Mouse (Mus musculus): ENCODE results near the gene Eml3. TPM values are rescaled to one million over a fixed set of nuclear protein-coding genes. Genes with fewer than 3 reads are reported as not detected.

The Eml3 gene
- polyA plus RNA-seq, 1 experiment, result 14.7 TPM

- H3K36me3 ChIP-seq (ENCODE audit: control insufficient read depth, insufficient read depth), result peaks cover 68% of the 10 kb centered on the region
- TF ChIP-seq MAX (IDR thresholded peaks at IDR 0.05; ENCODE audit: low read depth) (no peak), SRF (IDR thresholded peaks at IDR 0.05; ENCODE audit: control insufficient read depth, insufficient read length, low read depth) (no peak), TCF3 (IDR thresholded peaks at IDR 0.05; ENCODE audit: insufficient read length, low read depth) (no peak), USF1 (IDR thresholded peaks at IDR 0.05; ENCODE audit: low read depth) (no peak), TCF12 (IDR thresholded peaks at IDR 0.05; ENCODE audit: insufficient read depth, poor library complexity, severe bottlenecking) (no peak), CEBPB (IDR thresholded peaks at IDR 0.05; ENCODE audit: insufficient read depth, poor library complexity, severe bottlenecking) (no peak)
- H3ac ChIP-seq (ENCODE audit: control insufficient read depth, insufficient read length), result no peak overlapping the region
- H3K27me3 ChIP-seq (ENCODE audit: control insufficient read depth, insufficient read depth, insufficient read length), result no peaks in the 10 kb centered on the region
- H3K4me3 ChIP-seq, result no peak overlapping the region
- no peak overlapping the region for H3K4me2 ChIP-seq (ENCODE audit: low read depth)
- H3K79me2 ChIP-seq (ENCODE audit: control insufficient read depth, insufficient read depth), result no peaks in the 10 kb centered on the region
Observed at GRCm38 (mm10) chr19:8914212-8914611, 15.1 kb upstream of the Eml3 start.

GRCm38 (mm10) chr19:8919000-8919399 lies 10.4 kb upstream of the Eml3 start:
- Histone ChIP-seq H3K79me2 (ENCODE audit: control insufficient read depth, insufficient read depth) (peaks cover 34% of the 10 kb centered on the region), H3K36me3 (ENCODE audit: control insufficient read depth, insufficient read depth) (peaks cover 32% of the 10 kb centered on the region), H3K4me2 (ENCODE audit: low read depth) (no peak overlapping the region), H3K27me3 (ENCODE audit: control insufficient read depth, insufficient read depth, insufficient read length) (no peaks in the 10 kb centered on the region), H3ac (ENCODE audit: control insufficient read depth, insufficient read length) (no peak overlapping the region), H3K4me3 (no peak overlapping the region)
- TF ChIP-seq E2F4 (IDR thresholded peaks at IDR 0.05; ENCODE audit: insufficient read depth), result no peak
- no peak for TF ChIP-seq POLR2AphosphoS2 (IDR thresholded peaks at IDR 0.05; ENCODE audit: insufficient read length, low read depth)
- no peak for TF ChIP-seq SRF (IDR thresholded peaks at IDR 0.05; ENCODE audit: control insufficient read depth, insufficient read length, low read depth)
- TF ChIP-seq TCF12 (IDR thresholded peaks at IDR 0.05; ENCODE audit: insufficient read depth, poor library complexity, severe bottlenecking), result no peak
- TF ChIP-seq USF1 (IDR thresholded peaks at IDR 0.05; ENCODE audit: low read depth), result no peak
- no peak for TF ChIP-seq POLR2A (IDR thresholded peaks at IDR 0.05; ENCODE audit: insufficient read length, low read depth)
- TF ChIP-seq CEBPB (IDR thresholded peaks at IDR 0.05; ENCODE audit: insufficient read depth, poor library complexity, severe bottlenecking), result no peak
- TF ChIP-seq MYOD1 (IDR thresholded peaks at IDR 0.05; ENCODE audit: control insufficient read depth in 1 of 3, insufficient read length in 2 of 3, low read depth in 2 of 3), result no peak
- no peak for TF ChIP-seq MYOG (IDR thresholded peaks at IDR 0.05; ENCODE audit: control insufficient read depth in 1 of 3, insufficient read depth in 1 of 3, insufficient read length in 2 of 3, low read depth in 2 of 3)
- TF ChIP-seq MAX (IDR thresholded peaks at IDR 0.05; ENCODE audit: low read depth), result no peak
- no peak for TF ChIP-seq REST (IDR thresholded peaks at IDR 0.05; ENCODE audit: insufficient read depth, insufficient read length)

GRCm38 (mm10) chr19:8919684-8920072 lies 9.7 kb upstream of the Eml3 start:
- H3K27me3 ChIP-seq (ENCODE audit: control insufficient read depth, insufficient read depth, insufficient read length), result no peaks in the 10 kb centered on the region
- H3K4me2 ChIP-seq (ENCODE audit: low read depth), result no peak overlapping the region
- H3K36me3 ChIP-seq (ENCODE audit: control insufficient read depth, insufficient read depth), result peaks cover 25% of the 10 kb centered on the region
- peaks cover 35% of the 10 kb centered on the region for H3K79me2 ChIP-seq (ENCODE audit: control insufficient read depth, insufficient read depth)
- H3K4me3 ChIP-seq, result peak overlapping the region; percentile 81
- TF ChIP-seq MYOD1 (IDR thresholded peaks at IDR 0.05; ENCODE audit: control insufficient read depth in 1 of 3, insufficient read length in 2 of 3, low read depth in 2 of 3), result no peak
- TF ChIP-seq POLR2AphosphoS2 (IDR thresholded peaks at IDR 0.05; ENCODE audit: insufficient read length, low read depth), result peak; percentile 20
- peak overlapping the region; percentile 62 for H3ac ChIP-seq (ENCODE audit: control insufficient read depth, insufficient read length)

- Histone ChIP-seq H3K4me3 (peak within 1 kb of the TSS; percentile 81), H3ac (ENCODE audit: control insufficient read depth, insufficient read length) (peak within 1 kb of the TSS; percentile 62), H3K27me3 (ENCODE audit: control insufficient read depth, insufficient read depth, insufficient read length) (no peaks in the 10 kb centered on the region), H3K36me3 (ENCODE audit: control insufficient read depth, insufficient read depth) (peaks cover 20% of the 10 kb centered on the region), H3K4me2 (ENCODE audit: low read depth) (peak within 1 kb of the TSS; percentile 97), H3K79me2 (ENCODE audit: control insufficient read depth, insufficient read depth) (peaks cover 35% of the 10 kb centered on the region)
- TF ChIP-seq USF1 (IDR thresholded peaks at IDR 0.05; ENCODE audit: low read depth) (no peak), POLR2A (IDR thresholded peaks at IDR 0.05; ENCODE audit: insufficient read length, low read depth) (peak; percentile 89), CEBPB (IDR thresholded peaks at IDR 0.05; ENCODE audit: insufficient read depth, poor library complexity, severe bottlenecking) (no peak), REST (IDR thresholded peaks at IDR 0.05; ENCODE audit: insufficient read depth, insufficient read length) (no peak), POLR2AphosphoS2 (IDR thresholded peaks at IDR 0.05; ENCODE audit: insufficient read length, low read depth) (peak; percentile 86), MYOG (IDR thresholded peaks at IDR 0.05; ENCODE audit: control insufficient read depth in 1 of 3, insufficient read depth in 1 of 3, insufficient read length in 2 of 3, low read depth in 2 of 3) (peak in 1 of 3 experiments; percentile 28), TCF12 (IDR thresholded peaks at IDR 0.05; ENCODE audit: insufficient read depth, poor library complexity, severe bottlenecking) (no peak)
Observed at GRCm38 (mm10) chr19:8920073-8920736, 9.1 kb upstream of the Eml3 start, which contains the start of gene B3gat3. Gene B3gat3 (plus strand): TSS chr19:8920374.

- Histone ChIP-seq H3K36me3 (ENCODE audit: control insufficient read depth, insufficient read depth) (peaks cover 14% of the 10 kb centered on the region), H3K27me3 (ENCODE audit: control insufficient read depth, insufficient read depth, insufficient read length) (no peaks in the 10 kb centered on the region), H3K4me2 (ENCODE audit: low read depth) (peak overlapping the region; percentile 97), H3K4me3 (peak overlapping the region; percentile 81), H3ac (ENCODE audit: control insufficient read depth, insufficient read length) (peak overlapping the region; percentile 62), H3K79me2 (ENCODE audit: control insufficient read depth, insufficient read depth) (peaks cover 35% of the 10 kb centered on the region)
- TF ChIP-seq SRF (IDR thresholded peaks at IDR 0.05; ENCODE audit: control insufficient read depth, insufficient read length, low read depth) (no peak), TCF12 (IDR thresholded peaks at IDR 0.05; ENCODE audit: insufficient read depth, poor library complexity, severe bottlenecking) (no peak), MYOD1 (IDR thresholded peaks at IDR 0.05; ENCODE audit: control insufficient read depth in 1 of 3, insufficient read length in 2 of 3, low read depth in 2 of 3) (no peak), E2F4 (IDR thresholded peaks at IDR 0.05; ENCODE audit: insufficient read depth) (no peak), USF1 (IDR thresholded peaks at IDR 0.05; ENCODE audit: low read depth) (peak; percentile 97)
Observed at GRCm38 (mm10) chr19:8920836-8921291, 8.5 kb upstream of the Eml3 start.
